Mouse (Mus musculus): Measurements from ENCODE around the gene Nudc.

Gene Nudc

DNA sequence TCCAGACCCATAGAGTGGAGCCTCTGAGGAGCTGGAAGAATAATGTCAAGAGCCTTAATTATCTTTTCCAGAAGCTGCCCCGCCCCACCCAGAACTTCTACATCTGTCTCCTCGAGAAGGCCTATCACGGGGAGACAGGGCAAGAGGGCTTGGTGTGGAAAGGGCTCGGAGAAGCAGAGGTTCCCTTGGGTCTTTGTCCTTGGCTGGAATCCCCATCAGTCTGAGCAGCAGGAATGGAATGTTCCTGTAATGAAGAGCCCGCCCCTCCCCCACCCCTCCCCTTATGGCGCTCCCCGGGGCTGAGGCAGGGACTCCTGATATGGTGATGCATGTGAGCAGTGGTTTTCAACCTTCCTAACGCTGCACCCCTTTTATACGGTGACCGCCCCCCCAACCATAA is 54.0 kb downstream of the Nudc start:
- no peak for DNase-seq (ENCODE audit: low spot score in 2 of 2)

DNA sequence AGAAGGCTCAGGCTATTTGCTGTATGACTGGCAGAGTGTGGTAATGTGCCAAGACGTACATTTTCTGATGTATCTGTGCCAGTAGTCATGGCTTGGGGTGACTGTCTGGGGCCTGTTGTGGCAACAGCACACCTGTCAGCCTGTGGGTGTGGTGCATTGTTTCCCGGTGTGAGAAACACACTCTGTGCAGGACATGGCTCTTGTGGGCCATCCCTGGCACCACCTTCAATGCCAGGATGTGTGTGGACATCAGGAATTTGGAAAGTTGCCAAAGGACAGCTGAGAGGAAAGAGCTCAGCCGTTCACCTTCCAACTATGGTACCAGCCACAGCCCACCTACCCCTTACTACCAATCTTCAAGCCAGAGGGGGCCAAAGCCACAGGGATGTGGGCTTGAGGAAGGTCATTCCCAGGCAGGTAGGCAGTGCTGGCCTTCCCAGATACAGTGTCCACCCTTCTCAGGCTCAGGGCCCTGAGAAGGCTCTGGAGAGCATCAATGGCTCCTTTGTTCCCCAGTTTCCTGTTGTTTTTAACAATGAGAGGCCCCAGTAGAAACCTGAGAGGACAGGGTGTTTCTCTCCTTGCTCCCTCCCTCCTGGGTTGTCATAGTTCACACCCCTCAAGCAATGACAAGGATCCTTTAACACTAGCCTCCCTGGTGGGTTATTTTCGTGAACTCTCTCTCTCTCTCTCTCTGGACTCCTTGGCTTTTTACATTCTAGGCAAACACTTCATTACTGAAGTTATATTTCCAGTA is 56.1 kb downstream of the Nudc start:
- no peak for DNase-seq (ENCODE audit: low spot score in 2 of 2)

DNA sequence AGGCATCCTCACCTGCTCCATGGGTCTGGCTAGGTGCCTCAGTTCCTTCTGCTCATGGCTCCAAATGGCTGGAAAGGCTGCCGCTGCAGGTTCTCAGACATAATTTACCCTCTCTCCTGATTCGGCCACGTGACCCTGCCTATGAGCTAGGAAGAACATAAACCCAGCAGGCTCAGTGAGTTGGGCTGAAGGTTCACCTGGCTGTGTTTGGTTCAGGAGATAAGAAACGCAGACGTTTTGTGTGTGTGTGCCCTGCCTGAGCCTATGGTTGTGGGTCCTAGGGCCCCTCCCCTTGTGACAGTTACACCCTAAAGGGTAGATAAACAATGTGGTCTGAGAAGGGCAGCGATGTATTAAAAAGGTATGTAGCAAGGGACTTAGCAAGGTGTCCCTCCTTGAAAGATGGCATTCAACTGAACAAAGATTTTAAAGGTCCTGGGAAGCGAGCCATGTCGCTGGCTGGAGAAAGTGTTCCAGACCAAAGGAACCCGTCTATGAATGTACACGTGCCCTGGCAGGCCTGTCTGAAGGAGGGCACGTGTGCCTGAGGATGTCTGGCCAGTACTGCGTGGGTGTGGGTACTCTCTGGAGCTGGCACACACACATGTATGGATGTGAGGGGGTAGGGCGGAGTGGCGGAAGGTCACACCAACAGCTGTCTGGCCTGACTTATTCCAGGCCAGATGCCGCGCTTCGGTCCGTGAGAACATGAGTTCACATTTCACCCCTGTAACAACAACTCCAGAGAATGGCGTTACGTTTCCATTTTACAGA is 57.0 kb downstream of the Nudc start:
- no peak for DNase-seq (ENCODE audit: low spot score in 2 of 2)

DNA sequence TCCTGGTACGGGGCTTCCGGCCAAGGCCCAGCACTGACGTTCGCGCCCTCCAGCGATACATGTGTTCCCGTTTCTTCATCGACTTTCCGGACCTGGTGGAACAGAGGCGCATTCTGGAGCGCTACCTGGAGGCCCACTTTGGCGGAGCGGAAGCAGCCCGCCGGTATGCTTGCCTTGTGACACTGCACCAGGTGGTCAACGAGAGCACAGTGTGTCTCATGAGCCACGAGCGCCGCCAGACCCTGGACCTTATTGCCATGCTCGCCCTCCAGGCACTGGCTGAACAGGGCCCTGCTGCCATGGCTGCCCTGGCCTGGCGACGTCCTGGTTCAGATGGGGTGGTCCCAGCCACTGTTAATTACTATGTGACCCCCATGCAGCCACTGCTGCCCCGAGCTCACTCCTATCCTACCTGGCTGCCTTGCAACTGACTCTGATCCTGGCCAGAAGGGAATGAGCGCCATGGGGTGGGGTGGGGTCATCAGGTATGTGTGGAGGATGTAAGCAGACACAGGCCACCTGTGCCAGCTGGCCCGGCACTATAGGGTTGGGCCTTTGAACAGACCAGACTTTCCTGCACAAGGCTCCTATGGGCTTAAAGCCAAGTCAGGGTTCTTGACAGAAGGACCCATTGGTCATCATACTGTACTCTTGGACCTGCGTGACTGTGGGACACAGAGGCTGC is 59.0 kb downstream of the Nudc start:
- DNase-seq (ENCODE audit: low spot score in 2 of 2), result no peak

DNA sequence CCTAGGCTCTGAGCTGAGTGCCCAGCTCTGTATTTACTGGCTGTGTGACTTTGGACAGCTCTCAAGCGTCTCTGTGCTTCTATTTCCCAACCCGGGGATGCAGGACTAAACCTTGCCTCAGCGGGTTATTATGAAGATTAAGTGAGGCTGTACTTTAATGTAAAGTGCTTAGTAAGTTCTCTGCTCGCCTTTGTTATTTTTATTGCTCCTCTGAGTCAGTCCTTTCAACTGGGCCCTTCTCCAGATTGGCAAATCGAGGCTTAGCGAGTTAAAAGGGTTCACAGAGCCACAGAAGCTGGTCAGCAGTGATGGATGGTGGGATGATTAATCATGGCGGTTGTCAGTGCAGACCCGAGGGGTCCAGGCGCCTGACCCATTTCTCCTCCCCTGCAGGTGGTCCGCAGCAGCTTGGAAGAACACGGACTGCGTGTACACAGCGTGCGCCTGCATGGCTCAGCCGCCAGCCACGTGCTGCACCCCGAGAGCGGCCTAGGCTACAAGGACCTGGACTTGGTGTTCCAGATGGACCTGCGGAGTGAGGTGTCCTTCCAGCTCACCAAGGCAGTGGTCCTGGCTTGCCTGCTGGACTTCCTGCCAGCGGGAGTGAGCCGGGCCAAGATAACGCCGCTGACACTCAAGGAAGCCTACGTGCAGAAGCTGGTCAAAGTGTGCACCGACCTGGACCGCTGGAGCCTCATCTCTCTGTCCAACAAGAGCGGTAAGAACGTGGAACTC is 59.9 kb downstream of the Nudc start:
- no peak for DNase-seq (ENCODE audit: low spot score in 2 of 2)

DNA sequence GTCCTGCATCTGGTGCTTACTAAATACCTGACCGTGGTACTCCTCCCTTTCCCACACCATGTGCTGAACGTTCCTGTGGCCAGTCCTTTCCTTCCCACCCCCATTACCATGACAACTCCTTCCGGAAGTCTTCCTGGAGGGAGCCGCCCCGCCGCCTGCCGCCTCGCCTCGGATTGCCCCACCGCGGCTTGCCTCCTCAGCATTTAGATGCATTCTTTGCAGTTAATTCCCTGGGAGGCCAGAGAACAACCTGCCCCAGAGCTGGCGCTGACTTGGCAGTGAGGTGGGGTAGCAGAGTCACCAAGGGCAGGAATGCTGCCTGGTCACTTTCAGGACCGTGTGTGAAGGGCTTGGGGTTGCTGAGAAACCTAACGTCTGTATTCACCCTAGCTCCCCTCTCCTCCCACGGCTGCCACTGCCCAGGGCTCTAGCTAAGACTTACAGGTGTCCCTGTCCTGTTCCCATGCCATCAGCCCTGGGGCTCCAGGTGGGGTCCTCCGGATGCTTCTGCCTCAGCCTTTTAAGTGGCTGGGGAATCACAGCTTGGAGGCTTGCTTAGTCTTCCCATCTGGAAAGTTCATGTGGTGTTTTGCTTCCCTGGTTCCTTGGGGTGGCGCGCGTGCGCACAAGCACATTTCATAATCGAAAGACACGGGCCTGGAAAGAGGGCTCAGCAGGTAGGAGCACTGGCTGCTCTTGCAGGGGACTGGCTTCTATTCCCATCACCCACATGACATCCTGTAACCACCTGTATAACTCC is 61.4 kb downstream of the Nudc start:
- no peak for DNase-seq (ENCODE audit: low spot score in 2 of 2)
